Mouse (Mus musculus) heart, adult 18-20 months (tissue): Measurements from ENCODE around the gene Cpeb3. TPM values are rescaled to one million over a fixed set of nuclear protein-coding genes. Genes with fewer than 3 reads are reported as not detected.

Experiments
- DNase-seq, 2 experiments: peaks; one replicate each; pipeline ENCODE4 v3.0.0; 2021 to 2022; ENCODE audit warnings: mixed read lengths in 1 of 2
- total RNA-seq, 2 experiments: library from RNA; stranded (reverse); gene quantifications; 2 replicates each; pipeline ENCODE4 v1.2.3; 2021

The Cpeb3 gene
- total RNA-seq, 2 experiments from 2014 or later = 75.0 to 78.1 TPM

GRCm38 (mm10) chr19:37084546-37084945 lies 123.9 kb downstream of the Cpeb3 start:
- no peak for DNase-seq

GRCm38 (mm10) chr19:37081467-37081866 lies 126.9 kb downstream of the Cpeb3 start:
- DNase-seq = no peak

GRCm38 (mm10) chr19:37079151-37079550 lies 129.2 kb downstream of the Cpeb3 start:
- no peak for DNase-seq

GRCm38 (mm10) chr19:37078571-37078970 lies 129.8 kb downstream of the Cpeb3 start:
- DNase-seq = peak; percentile 35 to 41

GRCm38 (mm10) chr19:37078064-37078463 lies 130.3 kb downstream of the Cpeb3 start:
- peak; percentile 75 to 84 for DNase-seq

- peak; percentile 47 to 75 for DNase-seq
Measured at GRCm38 (mm10) chr19:37077258-37077657, 131.1 kb downstream of the Cpeb3 start.

- no peak for DNase-seq
Measured at GRCm38 (mm10) chr19:37076646-37077045, 131.8 kb downstream of the Cpeb3 start.

- no peak for DNase-seq
Measured at GRCm38 (mm10) chr19:37076116-37076515, 132.3 kb downstream of the Cpeb3 start.

GRCm38 (mm10) chr19:37075690-37076089 lies 132.7 kb downstream of the Cpeb3 start:
- DNase-seq = no peak

- DNase-seq = peak in 1 of 2 experiments; percentile 36
Measured at GRCm38 (mm10) chr19:37074726-37075125, 133.7 kb downstream of the Cpeb3 start.

GRCm38 (mm10) chr19:37074276-37074675 lies 134.1 kb downstream of the Cpeb3 start:
- no peak for DNase-seq

GRCm38 (mm10) chr19:37072871-37073629 lies 135.4 kb downstream of the Cpeb3 start:
- DNase-seq = no peak

GRCm38 (mm10) chr19:37069243-37069642 lies 139.2 kb downstream of the Cpeb3 start:
- no peak for DNase-seq

- DNase-seq = no peak
Measured at GRCm38 (mm10) chr19:37060078-37060477, 148.3 kb downstream of the Cpeb3 start.

GRCm38 (mm10) chr19:37059623-37060022 lies 148.8 kb downstream of the Cpeb3 start:
- DNase-seq = peak; percentile 72 to 75

- no peak for DNase-seq
Measured at GRCm38 (mm10) chr19:37057161-37057905, 151.1 kb downstream of the Cpeb3 start.

- DNase-seq = no peak
Measured at GRCm38 (mm10) chr19:37055976-37056556, 152.3 kb downstream of the Cpeb3 start.

- DNase-seq = peak; percentile 50 to 81
Measured at GRCm38 (mm10) chr19:37050643-37051345, 157.6 kb downstream of the Cpeb3 start.

- no peak for DNase-seq
Measured at GRCm38 (mm10) chr19:37048507-37048906, 159.9 kb downstream of the Cpeb3 start.

GRCm38 (mm10) chr19:37044431-37044830 lies 164.0 kb downstream of the Cpeb3 start:
- no peak for DNase-seq

GRCm38 (mm10) chr19:37040906-37041305 lies 167.5 kb downstream of the Cpeb3 start:
- DNase-seq = no peak

GRCm38 (mm10) chr19:37032364-37032763 lies 176.0 kb downstream of the Cpeb3 start:
- DNase-seq = no peak
